Mouse (Mus musculus) kidney, postnatal 4 days (tissue): ENCODE data around the gene Sec14l3.

Experiments used
- DNase-seq, 2 experiments: peaks; one replicate each; pipeline ENCODE4 v3.0.0; 2021; ENCODE audit warnings: mixed read lengths in 2 of 2

Gene Sec14l3

GRCm38 (mm10) chr11:4060866-4061575 lies 3.6 kb upstream of the Sec14l3 start:
- DNase-seq: no peak

GRCm38 (mm10) chr11:4062523-4062922 lies 2.1 kb upstream of the Sec14l3 start:
- no peak for DNase-seq

- DNase-seq: no peak
Observed at GRCm38 (mm10) chr11:4062981-4063380, 1.7 kb upstream of the Sec14l3 start.

GRCm38 (mm10) chr11:4069664-4070063 lies 5.0 kb downstream of the Sec14l3 start:
- no peak for DNase-seq

- peak; percentile 89 to 90 for DNase-seq
Observed at GRCm38 (mm10) chr11:4076633-4077032, 12.0 kb downstream of the Sec14l3 start.

- DNase-seq: no peak
Observed at GRCm38 (mm10) chr11:4078267-4078933, 13.8 kb downstream of the Sec14l3 start.

GRCm38 (mm10) chr11:4080219-4080618 lies 15.6 kb downstream of the Sec14l3 start:
- peak; percentile 77 to 78 for DNase-seq

GRCm38 (mm10) chr11:4083316-4084078 lies 18.9 kb downstream of the Sec14l3 start:
- DNase-seq: peak; percentile 38 to 62

- DNase-seq: no peak
Observed at GRCm38 (mm10) chr11:4086246-4086645, 21.6 kb downstream of the Sec14l3 start.

- DNase-seq: no peak
Observed at GRCm38 (mm10) chr11:4087267-4087666, 22.6 kb downstream of the Sec14l3 start.

GRCm38 (mm10) chr11:4093459-4094377 lies 29.1 kb downstream of the Sec14l3 start:
- no peak for DNase-seq

GRCm38 (mm10) chr11:4094378-4095170 lies 29.9 kb downstream of the Sec14l3 start:
- peak; percentile 73 to 82 for DNase-seq

GRCm38 (mm10) chr11:4095171-4096053 lies 30.8 kb downstream of the Sec14l3 start, which contains the start of gene Mtfp1:
Gene Mtfp1, minus strand, starts transcription at chr11:4095445.
- peak; percentile 62 to 75 for DNase-seq

GRCm38 (mm10) chr11:4096054-4096984 lies 31.7 kb downstream of the Sec14l3 start:
- DNase-seq: peak; percentile 97 to 99

GRCm38 (mm10) chr11:4097091-4097621 lies 32.5 kb downstream of the Sec14l3 start:
- peak in 1 of 2 experiments; percentile 24 for DNase-seq

GRCm38 (mm10) chr11:4098120-4098519 lies 33.5 kb downstream of the Sec14l3 start:
- no peak for DNase-seq

- no peak for DNase-seq
Observed at GRCm38 (mm10) chr11:4098816-4099215, 34.2 kb downstream of the Sec14l3 start.

GRCm38 (mm10) chr11:4099447-4099846 lies 34.8 kb downstream of the Sec14l3 start:
- no peak for DNase-seq

- DNase-seq: no peak
Observed at GRCm38 (mm10) chr11:4101851-4102250, 37.2 kb downstream of the Sec14l3 start.
